Mouse (Mus musculus) MEL (cell line): ENCODE measurements at regions not wholly inside any gene's neighbourhood (a gene's known extent, or its start where the extent isn't known, plus 50 kb on each side); places are given as distances from the start of the nearest gene placed in this dataset.

Source experiments
- DNase-seq: peaks from one replicate; pipeline ENCODE4 v3.0.0; 2011; ENCODE audit warnings: low read depth, low spot score
- H3K27ac ChIP-seq: 2 replicates; pipeline ENCODE4 v1.5.1; 2012; ENCODE audit warnings: low read depth, mild to moderate bottlenecking, control low read depth, low read length, moderate library complexity; ENCODE audit not compliant: control insufficient read depth
- H3K27me3 ChIP-seq, 2 experiments: fragments of 150-350 bp in 1 of 2; sonication (generic) in 1 of 2; 2 replicates each; pipeline ENCODE4 v1.6.1; 2012; ENCODE audit warnings: low read length in 2 of 2, mild to moderate bottlenecking in 2 of 2, improper control_type of control experiment in 1 of 2, moderate library complexity in 1 of 2; ENCODE audit not compliant: insufficient read depth in 2 of 2, control insufficient read depth in 1 of 2
- H3K36me3 ChIP-seq, 2 experiments: 2 replicates each; pipeline ENCODE4 v1.6.1; 2012 to 2014; ENCODE audit warnings: low read length in 2 of 2, improper control_type of control experiment in 1 of 2, inconsistent platforms in 1 of 2, mild to moderate bottlenecking in 1 of 2; ENCODE audit not compliant: insufficient read depth in 2 of 2, control insufficient read depth in 1 of 2
- H3K4me1 ChIP-seq, 2 experiments: fragments of 150-350 bp in 1 of 2; sonication (generic) in 1 of 2; 2 replicates each; pipeline ENCODE4 v1.6.1; 2012; ENCODE audit warnings: low read length in 2 of 2, improper control_type of control experiment in 1 of 2, mild to moderate bottlenecking in 1 of 2; ENCODE audit not compliant: insufficient read depth in 2 of 2, control insufficient read depth in 1 of 2
- H3K4me3 ChIP-seq, 2 experiments: fragments of 150-350 bp in 1 of 2; sonication (generic) in 1 of 2; 2 replicates each; pipeline ENCODE4 v1.5.1; 2012; ENCODE audit warnings: low read depth in 2 of 2, low read length in 2 of 2, mild to moderate bottlenecking in 2 of 2, moderate library complexity in 2 of 2, control low read depth in 1 of 2, improper control_type of control experiment in 1 of 2; ENCODE audit not compliant: control insufficient read depth in 1 of 2, insufficient read depth in 1 of 2
- H3K79me2 ChIP-seq: 2 replicates; pipeline ENCODE4 v1.6.1; 2012; ENCODE audit warnings: mild to moderate bottlenecking, low read length, moderate library complexity; ENCODE audit not compliant: control insufficient read depth, poor library complexity, insufficient read depth
- H3K9ac ChIP-seq: 2 replicates; pipeline ENCODE4 v1.6.1; 2012; ENCODE audit warnings: low read depth, mild to moderate bottlenecking, control low read depth, low read length, moderate library complexity; ENCODE audit not compliant: control insufficient read depth, poor library complexity, severe bottlenecking
- H3K9me3 ChIP-seq: fragments of 150-350 bp; sonication (generic); replicated peaks from 2 replicates; pipeline ENCODE4 v1.6.1; 2012; ENCODE audit warnings: mild to moderate bottlenecking, low read length, improper control_type of control experiment, moderate library complexity; ENCODE audit not compliant: insufficient read depth
- BHLHE40 ChIP-seq: IDR thresholded peaks from 2 replicates; pipeline ENCODE4 v1.6.1; 2012; ENCODE audit warnings: low read depth, mild to moderate bottlenecking, inconsistent platforms, low read length, improper control_type of control experiment, borderline replicate concordance
- CHD1 ChIP-seq: IDR thresholded peaks from 2 replicates; pipeline ENCODE4 v1.6.1; 2012; ENCODE audit warnings: low read depth, mild to moderate bottlenecking, inconsistent platforms, low read length, improper control_type of control experiment
- CTCF ChIP-seq, 3 experiments: IDR thresholded peaks in 2 of 3; conservative IDR thresholded peaks in 1 of 3; 2 replicates each; pipeline ENCODE4 v1.5.1; 2011 to 2012; ENCODE audit warnings: low read length in 3 of 3, low read depth in 2 of 3, mild to moderate bottlenecking in 2 of 3, improper control_type of control experiment in 1 of 3, inconsistent platforms in 1 of 3, mixed read lengths in 1 of 3, moderate library complexity in 1 of 3; ENCODE audit not compliant: control insufficient read depth in 1 of 3, insufficient read depth in 1 of 3, poor library complexity in 1 of 3, severe bottlenecking in 1 of 3
- ETS1 ChIP-seq: IDR thresholded peaks from 2 replicates; pipeline ENCODE4 v1.6.1; 2012; ENCODE audit warnings: low read depth, mild to moderate bottlenecking, inconsistent platforms, low read length, improper control_type of control experiment, moderate library complexity
- HCFC1 ChIP-seq: IDR thresholded peaks from 2 replicates; pipeline ENCODE4 v1.6.1; 2012; ENCODE audit warnings: low read depth, mild to moderate bottlenecking, inconsistent platforms, low read length, improper control_type of control experiment, moderate library complexity
- JUND ChIP-seq: IDR thresholded peaks from 2 replicates; pipeline ENCODE4 v1.6.1; 2011; ENCODE audit warnings: low read depth, mild to moderate bottlenecking, improper control_type of control experiment, low read length
- KAT2A ChIP-seq: conservative IDR thresholded peaks from 2 replicates; pipeline ENCODE4 v1.6.1; 2012; ENCODE audit warnings: low read depth, low read length, improper control_type of control experiment, inconsistent platforms
- MAX ChIP-seq: IDR thresholded peaks from 2 replicates; pipeline ENCODE4 v1.6.1; 2011; ENCODE audit warnings: low read length, improper control_type of control experiment
- MEF2A ChIP-seq: IDR thresholded peaks from 2 replicates; pipeline ENCODE4 v1.6.1; 2014; ENCODE audit warnings: low read depth, mild to moderate bottlenecking, inconsistent platforms, low read length, improper control_type of control experiment; ENCODE audit not compliant: poor library complexity, insufficient replicate concordance, severe bottlenecking; ENCODE audit errors: extremely low read depth
- MYC ChIP-seq: IDR thresholded peaks from 2 replicates; pipeline ENCODE4 v1.6.1; 2011; ENCODE audit warnings: low read depth, mild to moderate bottlenecking, low read length, improper control_type of control experiment, moderate library complexity
- NELFE ChIP-seq: IDR thresholded peaks from 2 replicates; pipeline ENCODE4 v1.6.1; 2011; ENCODE audit warnings: low read depth, low read length, improper control_type of control experiment
- NRF1 ChIP-seq: IDR thresholded peaks from 2 replicates; pipeline ENCODE4 v1.6.1; 2014; ENCODE audit warnings: low read depth, mild to moderate bottlenecking, inconsistent platforms, low read length, improper control_type of control experiment, moderate library complexity; ENCODE audit not compliant: poor library complexity, insufficient read depth, severe bottlenecking
- POLR2A ChIP-seq, 2 experiments: IDR thresholded peaks; 2 replicates each; pipeline ENCODE4 v1.6.1; 2011 to 2012; ENCODE audit warnings: low read length in 2 of 2, mild to moderate bottlenecking in 2 of 2, control low read depth in 1 of 2, improper control_type of control experiment in 1 of 2, low read depth in 1 of 2, moderate library complexity in 1 of 2; ENCODE audit not compliant: control insufficient read depth in 1 of 2, insufficient read depth in 1 of 2, poor library complexity in 1 of 2
- RAD21 ChIP-seq: IDR thresholded peaks from 2 replicates; pipeline ENCODE4 v1.6.1; 2011; ENCODE audit warnings: mild to moderate bottlenecking, low read depth, low read length, improper control_type of control experiment
- SMC3 ChIP-seq: IDR thresholded peaks from 2 replicates; pipeline ENCODE4 v1.6.1; 2011; ENCODE audit warnings: low read depth, low read length, improper control_type of control experiment
- TCF12 ChIP-seq: IDR thresholded peaks from 2 replicates; pipeline ENCODE4 v1.6.1; 2014; ENCODE audit warnings: low read depth, mild to moderate bottlenecking, inconsistent platforms, low read length, improper control_type of control experiment, moderate library complexity
- UBTF ChIP-seq: IDR thresholded peaks from 2 replicates; pipeline ENCODE4 v1.6.1; 2012; ENCODE audit warnings: low read depth, mild to moderate bottlenecking, inconsistent platforms, low read length, improper control_type of control experiment, moderate library complexity, borderline replicate concordance; ENCODE audit not compliant: insufficient read depth

GRCm38 (mm10) chr11:27105920-27106319 is 512.1 kb upstream of the Vrk2 start:
- DNase-seq = no peak
- H3K36me3 ChIP-seq = no peaks in the 10 kb centered on the region

GRCm38 (mm10) chr11:27102906-27103305 is 509.1 kb upstream of the Vrk2 start:
- Histone ChIP-seq H3K27ac (no peak overlapping the region), H3K9ac (no peak overlapping the region), H3K4me3 (no peak overlapping the region), H3K27me3 (no peaks in the 10 kb centered on the region), H3K4me1 (no peaks in the 10 kb centered on the region), H3K9me3 (no peaks in the 10 kb centered on the region), H3K79me2 (no peaks in the 10 kb centered on the region), H3K36me3 (no peaks in the 10 kb centered on the region)
- no peak for DNase-seq
- TF ChIP-seq KAT2A (no peak), MEF2A (no peak), JUND (no peak), CHD1 (no peak), BHLHE40 (no peak), UBTF (no peak)

More at GRCm38 (mm10) chr11:27105920-27106319, 512.1 kb upstream of the Vrk2 start:
- Histone ChIP-seq H3K79me2 (no peaks in the 10 kb centered on the region), H3K9ac (no peak overlapping the region), H3K27ac (no peak overlapping the region), H3K9me3 (no peaks in the 10 kb centered on the region), H3K4me3 (no peak overlapping the region), H3K27me3 (no peaks in the 10 kb centered on the region)
- no peak for TF ChIP-seq CTCF (IDR thresholded peaks at IDR 0.05 in 2 of 3, conservative IDR thresholded peaks at IDR 0.05 in 1 of 3; ENCODE audit: control insufficient read depth in 1 of 3, insufficient read depth in 1 of 3, low read depth in 2 of 3, low read length in 3 of 3, poor library complexity in 1 of 3, severe bottlenecking in 1 of 3)
- no peak for TF ChIP-seq UBTF
- TF ChIP-seq RAD21 = no peak
- no peak for TF ChIP-seq MAX
- TF ChIP-seq NELFE = no peak
- no peak for TF ChIP-seq POLR2A (IDR thresholded peaks at IDR 0.05; ENCODE audit: control insufficient read depth in 1 of 2, insufficient read depth in 1 of 2, low read depth in 1 of 2, low read length in 2 of 2, poor library complexity in 1 of 2)
- TF ChIP-seq TCF12 = no peak
- TF ChIP-seq NRF1 = no peak
- TF ChIP-seq HCFC1 = no peak
- TF ChIP-seq ETS1 = no peak
- TF ChIP-seq SMC3 = no peak
- no peak for TF ChIP-seq CHD1
- no peak for TF ChIP-seq KAT2A
- no peak for TF ChIP-seq MYC
- TF ChIP-seq, all 39 proteins: peak for 0
- no peaks in the 10 kb centered on the region for H3K4me1 ChIP-seq
